Mouse (Mus musculus): ENCODE data around the gene Pigk.
A peak's percentile ranks its signal among the peaks of the same experiment; 100 is the strongest.

Gene Pigk

GRCm38 (mm10) chr3:152932544-152932943 is 218.6 kb downstream of the Pigk start:
- no peak for DNase-seq (ENCODE audit: low spot score in 2 of 2)

GRCm38 (mm10) chr3:152933737-152934136 is 219.8 kb downstream of the Pigk start:
- no peak for DNase-seq (ENCODE audit: low spot score in 2 of 2)

- no peak for DNase-seq (ENCODE audit: low spot score in 2 of 2)
These were observed 222.4 kb downstream of the Pigk start for GRCm38 (mm10) chr3:152936313-152936712.

GRCm38 (mm10) chr3:152941671-152942070 is 227.8 kb downstream of the Pigk start:
- no peak for DNase-seq (ENCODE audit: low spot score in 2 of 2)

GRCm38 (mm10) chr3:152942985-152943384 is 229.1 kb downstream of the Pigk start:
- no peak for DNase-seq (ENCODE audit: low spot score in 2 of 2)

- DNase-seq (ENCODE audit: low spot score in 2 of 2) = no peak
These were observed 230.9 kb downstream of the Pigk start for GRCm38 (mm10) chr3:152944766-152945165.

- DNase-seq (ENCODE audit: low spot score in 2 of 2) = no peak
These were observed 233.2 kb downstream of the Pigk start for GRCm38 (mm10) chr3:152947031-152947640.

- DNase-seq (ENCODE audit: low spot score in 2 of 2) = no peak
These were observed 234.7 kb downstream of the Pigk start for GRCm38 (mm10) chr3:152948556-152948955.

- DNase-seq (ENCODE audit: low spot score in 2 of 2) = no peak
These were observed 235.4 kb downstream of the Pigk start for GRCm38 (mm10) chr3:152949233-152949777.

GRCm38 (mm10) chr3:152950299-152950698 is 236.4 kb downstream of the Pigk start:
- DNase-seq (ENCODE audit: low spot score in 2 of 2) = no peak

- no peak for DNase-seq (ENCODE audit: low spot score in 2 of 2)
These were observed 237.0 kb downstream of the Pigk start for GRCm38 (mm10) chr3:152950914-152951313.

- DNase-seq (ENCODE audit: low spot score in 2 of 2) = no peak
These were observed 238.0 kb downstream of the Pigk start for GRCm38 (mm10) chr3:152951634-152952545.

GRCm38 (mm10) chr3:152956038-152956437 is 242.1 kb downstream of the Pigk start:
- DNase-seq (ENCODE audit: low spot score in 2 of 2) = no peak

GRCm38 (mm10) chr3:152956771-152957170 is 242.9 kb downstream of the Pigk start:
- DNase-seq (ENCODE audit: low spot score in 2 of 2) = no peak

- peak in 1 of 2 experiments; percentile 66 for DNase-seq (ENCODE audit: low spot score in 2 of 2)
These were observed 244.7 kb downstream of the Pigk start for GRCm38 (mm10) chr3:152958358-152959150.

- DNase-seq (ENCODE audit: low spot score in 2 of 2) = no peak
These were observed 248.0 kb downstream of the Pigk start for GRCm38 (mm10) chr3:152961855-152962376.

GRCm38 (mm10) chr3:152969774-152970347 is 256.0 kb downstream of the Pigk start:
- DNase-seq (ENCODE audit: low spot score in 2 of 2) = no peak

GRCm38 (mm10) chr3:152971373-152971772 is 257.5 kb downstream of the Pigk start:
- DNase-seq (ENCODE audit: low spot score in 2 of 2) = peak; percentile 79 to 82

GRCm38 (mm10) chr3:152979481-152980092 is 265.7 kb downstream of the Pigk start:
- DNase-seq (ENCODE audit: low spot score in 2 of 2) = no peak

GRCm38 (mm10) chr3:152980431-152980830 is 266.5 kb downstream of the Pigk start:
- peak in 1 of 2 experiments; percentile 25 for DNase-seq (ENCODE audit: low spot score in 2 of 2)

All from left cerebral cortex, adult 9 months (tissue).